Mouse (Mus musculus) forebrain, postnatal 0 days (tissue): Measurements from ENCODE around the gene Lingo2. TPM values are rescaled to one million over a fixed set of nuclear protein-coding genes. Genes with fewer than 3 reads are reported as not detected.

ENCODE experiments used
- ATAC-seq: fragments of 200-750 bp; cut with Nextera tagmentation; 2 replicates; pipeline ENCODE4 v1.8.0; 2017; ENCODE audit warnings: mild to moderate bottlenecking, moderate library complexity
- DNase-seq: peaks from one replicate; pipeline ENCODE4 v3.0.0-alpha.2; 2015
- H3K27ac ChIP-seq: fragments of 300-500 bp; sonication (generic); 2 replicates; pipeline ENCODE4 v1.5.1; 2014; ENCODE audit warnings: low read depth, mild to moderate bottlenecking, antibody characterized with exemption, low read length, moderate library complexity, mixed read lengths
- H3K27me3 ChIP-seq: fragments of 300-500 bp; sonication (generic); 2 replicates; pipeline ENCODE4 v1.6.1; 2014; ENCODE audit warnings: mild to moderate bottlenecking, low read length, mixed read lengths; ENCODE audit not compliant: insufficient read depth
- H3K36me3 ChIP-seq: fragments of 300-500 bp; sonication (generic); 2 replicates; pipeline ENCODE4 v1.6.1; 2014; ENCODE audit warnings: mild to moderate bottlenecking, moderate library complexity; ENCODE audit not compliant: insufficient read depth
- H3K4me1 ChIP-seq: fragments of 300-500 bp; sonication (generic); 2 replicates; pipeline ENCODE4 v1.6.1; 2014; ENCODE audit warnings: antibody characterized with exemption; ENCODE audit not compliant: insufficient read depth
- H3K4me2 ChIP-seq: fragments of 300-500 bp; sonication (generic); 2 replicates; pipeline ENCODE4 v1.6.1; 2014; ENCODE audit warnings: low read depth, mild to moderate bottlenecking, moderate library complexity
- H3K4me3 ChIP-seq: fragments of 300-500 bp; sonication (generic); 2 replicates; pipeline ENCODE4 v1.5.1; 2014; ENCODE audit warnings: low read depth, low read length, mixed read lengths
- H3K9ac ChIP-seq: fragments of 300-500 bp; sonication (generic); 2 replicates; pipeline ENCODE4 v1.6.1; 2014; ENCODE audit warnings: mild to moderate bottlenecking
- H3K9me3 ChIP-seq: fragments of 300-500 bp; sonication (generic); 2 replicates; pipeline ENCODE4 v1.6.1; 2016; ENCODE audit warnings: low read length
- CTCF ChIP-seq: sonication (generic); IDR thresholded peaks from 2 replicates; pipeline ENCODE4 v1.5.1; 2016; ENCODE audit warnings: antibody characterized with exemption, control low read depth, low read depth
- WGBS: fragments of 180-500 bp; shearing (Covaris S2); extraction: QIAGEN DNeasy Blood & Tissue Kit; methylation state at CpG from one replicate; pipeline ENCODE4 v1.1.7; 2014; 5-methylcytosine and 5-hydroxymethylcytosine counted together
- polyA plus RNA-seq: library from polyadenylated mRNA; unstranded; fragments of >200 nt; fragmentation: Nextera tagmentation; extraction: Ambion mirVana; gene quantifications from 2 replicates; pipeline ENCODE4 v1.2.1, GENCODE M21; 2015
- total RNA-seq: library from RNA; depleted of rRNA; stranded (reverse); fragments of >200 nt; gene quantifications from 2 replicates; pipeline ENCODE4 v1.2.3, GENCODE M21; 2014

Lingo2 gene
- total and polyA plus RNA-seq, 2 experiments from 2014 or later = 43.2 to 43.8 TPM

- H3K27ac ChIP-seq = no peak overlapping the region
- H3K4me1 ChIP-seq = no peaks in the 10 kb centered on the region
- no peak overlapping the region for H3K9ac ChIP-seq
- peak overlapping the region; percentile 24 for H3K4me3 ChIP-seq
- TF ChIP-seq CTCF = peak; percentile 72
- no peaks in the 10 kb centered on the region for H3K9me3 ChIP-seq
- H3K4me2 ChIP-seq = peak overlapping the region; percentile 44
- DNase-seq = peak; percentile 82
- 7% methylated on average over 17 of the region's 17 CpGs for WGBS
- peak; percentile 96 for ATAC-seq
- no peaks in the 10 kb centered on the region for H3K36me3 ChIP-seq
- H3K27me3 ChIP-seq = no peaks in the 10 kb centered on the region
Observed at GRCm38 (mm10) chr4:36288813-36289700, 662.5 kb downstream of the Lingo2 start.

- no peak for TF ChIP-seq CTCF
- Histone ChIP-seq H3K4me2 (no peak overlapping the region), H3K36me3 (no peaks in the 10 kb centered on the region), H3K9me3 (no peaks in the 10 kb centered on the region), H3K4me3 (no peak overlapping the region), H3K27ac (no peak overlapping the region), H3K9ac (no peak overlapping the region), H3K27me3 (no peaks in the 10 kb centered on the region), H3K4me1 (no peaks in the 10 kb centered on the region)
- DNase-seq = peak; percentile 14
- ATAC-seq = no peak; the same call in 1 of the 2 replicates
- WGBS = 67% methylated on average over 2 of the region's 2 CpGs
Observed at GRCm38 (mm10) chr4:36262436-36263169, 688.9 kb downstream of the Lingo2 start.

DNA sequence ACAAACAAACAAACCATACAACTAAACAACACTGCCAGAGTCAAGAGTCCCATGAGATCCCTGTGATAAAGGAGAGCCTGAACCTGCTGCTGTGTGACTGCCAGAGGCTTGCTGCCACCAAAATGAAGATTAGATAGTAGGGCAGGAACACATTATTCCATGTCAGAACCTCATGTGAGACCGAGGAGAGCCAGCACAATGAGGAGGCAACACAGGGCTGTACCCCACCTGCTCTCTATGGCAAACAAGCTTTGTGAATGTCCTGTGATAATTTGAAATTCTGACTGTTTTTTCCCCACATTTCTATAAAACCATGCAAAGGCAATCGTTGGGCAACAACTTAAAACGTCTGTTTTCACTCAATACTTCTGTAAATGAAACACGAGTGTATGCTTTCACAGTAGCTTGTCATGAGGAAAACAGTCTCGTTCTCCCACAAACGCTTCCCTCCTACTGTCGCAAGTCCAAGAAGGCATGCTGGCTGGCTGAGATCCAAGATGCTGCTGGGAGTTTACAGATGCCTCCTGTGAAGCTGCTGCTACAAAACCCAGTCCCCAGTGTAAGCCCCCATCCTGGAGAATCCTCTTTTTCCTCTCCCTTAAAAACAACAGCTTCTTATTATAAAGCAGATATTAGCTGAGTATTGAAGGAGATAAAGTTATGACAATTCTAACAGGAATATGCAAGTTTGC is 765.2 kb downstream of the Lingo2 start:
- H3K27ac ChIP-seq = no peak overlapping the region; the same call in 1 of the 2 replicates
- H3K9ac ChIP-seq = no peak overlapping the region
- ATAC-seq (peak; percentile 81), DNase-seq (peak; percentile 82)
- H3K4me3 ChIP-seq = no peak overlapping the region
- H3K36me3 ChIP-seq = no peaks in the 10 kb centered on the region
- H3K9me3 ChIP-seq = no peaks in the 10 kb centered on the region
- H3K4me2 ChIP-seq = 0 out of 2 replicates have a peak overlapping the region, but pooled peaks have one; percentile 5
- no peaks in the 10 kb centered on the region for H3K27me3 ChIP-seq
- H3K4me1 ChIP-seq = peaks cover 6% of the 10 kb centered on the region; the same call in 1 of the 2 replicates
- TF ChIP-seq CTCF = no peak
- WGBS = 10% methylated on average over 7 of the region's 7 CpGs

DNA sequence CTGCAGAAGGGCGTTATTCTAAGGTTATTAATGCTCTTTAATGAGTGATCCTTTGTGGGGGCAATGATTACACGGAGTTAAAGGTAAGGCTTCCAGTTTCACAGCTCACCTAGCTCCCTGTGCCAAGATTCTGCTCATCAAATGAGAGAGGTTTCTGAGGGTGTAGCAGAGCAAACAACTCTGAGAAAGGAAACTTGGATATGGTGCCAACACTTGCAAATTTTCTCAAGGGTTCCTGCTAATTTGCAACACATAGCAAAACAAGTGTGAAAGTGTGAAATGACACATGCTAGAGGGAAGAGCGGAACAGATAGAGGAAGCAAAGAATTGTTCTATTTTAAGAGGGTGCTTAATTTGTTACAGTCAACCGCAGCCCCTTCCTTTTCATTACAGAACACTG is 767.9 kb downstream of the Lingo2 start:
- no peaks in the 10 kb centered on the region for H3K36me3 ChIP-seq

GRCm38 (mm10) chr4:36170099-36170498 is 781.4 kb downstream of the Lingo2 start:
- ATAC-seq (no peak), DNase-seq (no peak)
- H3K27ac ChIP-seq = no peak overlapping the region
- H3K4me2 ChIP-seq = no peak overlapping the region
- no peak overlapping the region for H3K9ac ChIP-seq
- H3K4me3 ChIP-seq = no peak overlapping the region
- no peaks in the 10 kb centered on the region for H3K4me1 ChIP-seq
- TF ChIP-seq CTCF = no peak
- no peaks in the 10 kb centered on the region for H3K27me3 ChIP-seq
- H3K9me3 ChIP-seq = no peaks in the 10 kb centered on the region
- no peaks in the 10 kb centered on the region for H3K36me3 ChIP-seq
- 48% methylated on average over 1 of the region's 1 CpGs for WGBS

More for the DNA sequence above, 767.9 kb downstream of the Lingo2 start:
- Histone ChIP-seq H3K4me3 (no peak overlapping the region), H3K27ac (no peak overlapping the region), H3K9me3 (no peaks in the 10 kb centered on the region), H3K4me2 (no peak overlapping the region), H3K27me3 (no peaks in the 10 kb centered on the region), H3K4me1 (peaks cover 6% of the 10 kb centered on the region; the same call in 1 of the 2 replicates), H3K9ac (no peak overlapping the region)
- peak; percentile 40 for DNase-seq
- no peak for TF ChIP-seq CTCF
- 23% methylated on average over 4 of the region's 4 CpGs for WGBS
- peak; percentile 68; the same call in 1 of the 2 replicates for ATAC-seq

- Histone ChIP-seq H3K9ac (no peak overlapping the region), H3K27me3 (no peaks in the 10 kb centered on the region), H3K4me2 (no peak overlapping the region), H3K27ac (no peak overlapping the region), H3K4me1 (no peaks in the 10 kb centered on the region), H3K36me3 (no peaks in the 10 kb centered on the region), H3K9me3 (no peaks in the 10 kb centered on the region), H3K4me3 (no peak overlapping the region)
- TF ChIP-seq CTCF = no peak
- DNase-seq (no peak), ATAC-seq (no peak)
Observed at GRCm38 (mm10) chr4:36131341-36131740, 820.2 kb downstream of the Lingo2 start.
